Mouse (Mus musculus) embryonic facial prominence, embryonic 11.5 days (tissue): Measurements from ENCODE around the gene Pde5a. TPM values are rescaled to one million over a fixed set of nuclear protein-coding genes. Genes with fewer than 3 reads are reported as not detected.

Source experiments
- ATAC-seq: fragments of 200-750 bp; cut with Nextera tagmentation; replicated peaks from 2 replicates; pipeline ENCODE4 v1.8.0; 2017; ENCODE audit warnings: low read depth; ENCODE audit not compliant: insufficient number of reproducible peaks, low FRiP score, low TSS enrichment
- DNase-seq: peaks from one replicate; pipeline ENCODE4 v3.0.0-alpha.2; 2015; ENCODE audit warnings: low spot score
- H3K27ac ChIP-seq: fragments of 300-500 bp; sonication (generic); replicated peaks from 2 replicates; pipeline ENCODE4 v1.5.1; 2014; ENCODE audit warnings: mild to moderate bottlenecking, low read depth, low read length, control low read depth
- H3K27me3 ChIP-seq: fragments of 300-500 bp; sonication (generic); 2 replicates; pipeline ENCODE4 v1.6.1; 2014; ENCODE audit warnings: mild to moderate bottlenecking, low read length, moderate library complexity, mixed read lengths; ENCODE audit not compliant: control insufficient read depth, insufficient read depth
- H3K36me3 ChIP-seq: fragments of 300-500 bp; sonication (generic); replicated peaks from 2 replicates; pipeline ENCODE4 v1.6.1; 2014; ENCODE audit warnings: low read depth, mild to moderate bottlenecking, low read length, moderate library complexity, mixed read lengths; ENCODE audit not compliant: control insufficient read depth, insufficient read depth
- H3K4me1 ChIP-seq: fragments of 300-500 bp; sonication (generic); 2 replicates; pipeline ENCODE4 v1.6.1; 2014; ENCODE audit warnings: low read length, mixed read lengths; ENCODE audit not compliant: control insufficient read depth, insufficient read depth
- H3K4me2 ChIP-seq: fragments of 300-500 bp; sonication (generic); 2 replicates; pipeline ENCODE4 v1.6.1; 2014; ENCODE audit warnings: low read depth, mild to moderate bottlenecking, control low read depth, low read length, moderate library complexity
- H3K4me3 ChIP-seq: fragments of 300-500 bp; sonication (generic); 2 replicates; pipeline ENCODE4 v1.5.1; 2014; ENCODE audit warnings: low read depth, low read length, control low read depth
- H3K9ac ChIP-seq: fragments of 300-500 bp; sonication (generic); replicated peaks from 2 replicates; pipeline ENCODE4 v1.6.1; 2014; ENCODE audit warnings: mild to moderate bottlenecking, control low read depth, low read length
- H3K9me3 ChIP-seq: fragments of 300-500 bp; sonication (generic); replicated peaks from 2 replicates; pipeline ENCODE4 v1.6.1; 2016; ENCODE audit warnings: mild to moderate bottlenecking, low read length, inconsistent platforms, mixed read lengths; ENCODE audit not compliant: control insufficient read depth
- WGBS: fragments of 180-500 bp; shearing (Covaris S2); extraction: QIAGEN DNeasy Blood & Tissue Kit; methylation state at CpG from one replicate; pipeline ENCODE4 v1.1.7; 2014; 5-methylcytosine and 5-hydroxymethylcytosine counted together
- polyA plus RNA-seq: library from polyadenylated mRNA; unstranded; fragments of >200 nt; fragmentation: Nextera tagmentation; extraction: Ambion mirVana; gene quantifications from 2 replicates; pipeline ENCODE4 v1.2.1, GENCODE M21; 2014

Pde5a gene
- polyA plus RNA-seq, 1 experiment from 2014 or later = 4.6 TPM

- Histone ChIP-seq H3K36me3 (no peaks in the 10 kb centered on the region), H3K4me1 (no peaks in the 10 kb centered on the region), H3K4me2 (no peak overlapping the region), H3K4me3 (no peak overlapping the region), H3K27me3 (no peaks in the 10 kb centered on the region), H3K9me3 (no peaks in the 10 kb centered on the region), H3K9ac (no peak overlapping the region), H3K27ac (no peak overlapping the region)
- WGBS = 75% methylated on average over 8 of the region's 8 CpGs
- ATAC-seq = no peak
- no peak for DNase-seq
Measured at GRCm38 (mm10) chr3:122835097-122835850, 106.5 kb downstream of the Pde5a start.

- Histone ChIP-seq H3K27me3 (no peaks in the 10 kb centered on the region), H3K4me2 (no peak overlapping the region), H3K4me3 (no peak overlapping the region), H3K27ac (no peak overlapping the region), H3K9ac (no peak overlapping the region), H3K4me1 (no peaks in the 10 kb centered on the region), H3K36me3 (no peaks in the 10 kb centered on the region), H3K9me3 (no peaks in the 10 kb centered on the region)
- DNase-seq (no peak), ATAC-seq (no peak)
- WGBS = 61% methylated on average over 2 of the region's 2 CpGs
Measured at GRCm38 (mm10) chr3:122837639-122838038, 108.9 kb downstream of the Pde5a start.

GRCm38 (mm10) chr3:122848410-122849034, 119.8 kb downstream of the Pde5a start:
- no peak overlapping the region for H3K4me2 ChIP-seq
- DNase-seq = no peak
- WGBS = 80% methylated on average over 5 of the region's 5 CpGs
- no peaks in the 10 kb centered on the region for H3K4me1 ChIP-seq
- no peak for ATAC-seq
- no peak overlapping the region for H3K4me3 ChIP-seq
- H3K9me3 ChIP-seq = no peaks in the 10 kb centered on the region
- H3K9ac ChIP-seq = no peak overlapping the region
- no peaks in the 10 kb centered on the region for H3K27me3 ChIP-seq
- H3K27ac ChIP-seq = no peak overlapping the region
- no peaks in the 10 kb centered on the region for H3K36me3 ChIP-seq

GRCm38 (mm10) chr3:122855149-122855548, 126.4 kb downstream of the Pde5a start:
- H3K27me3 ChIP-seq = no peaks in the 10 kb centered on the region
- ATAC-seq = no peak
- 52% methylated on average over 11 of the region's 11 CpGs for WGBS

GRCm38 (mm10) chr3:122859829-122860228, 131.1 kb downstream of the Pde5a start:
- Histone ChIP-seq H3K4me3 (no peak overlapping the region), H3K4me1 (no peaks in the 10 kb centered on the region), H3K27ac (no peak overlapping the region), H3K9me3 (no peaks in the 10 kb centered on the region), H3K9ac (no peak overlapping the region), H3K4me2 (no peak overlapping the region), H3K36me3 (no peaks in the 10 kb centered on the region), H3K27me3 (no peaks in the 10 kb centered on the region)
- no peak for DNase-seq
- no peak for ATAC-seq
- 83% methylated on average over 2 of the region's 2 CpGs for WGBS

More at GRCm38 (mm10) chr3:122855149-122855548, 126.4 kb downstream of the Pde5a start:
- DNase-seq = no peak
- no peak overlapping the region for H3K4me3 ChIP-seq
- no peak overlapping the region for H3K27ac ChIP-seq
- H3K9me3 ChIP-seq = no peaks in the 10 kb centered on the region
- no peaks in the 10 kb centered on the region for H3K36me3 ChIP-seq
- no peak overlapping the region for H3K4me2 ChIP-seq
- H3K9ac ChIP-seq = no peak overlapping the region
- H3K4me1 ChIP-seq = no peaks in the 10 kb centered on the region

GRCm38 (mm10) chr3:122860573-122861498, 132.1 kb downstream of the Pde5a start:
- 84% methylated on average over 12 of the region's 12 CpGs for WGBS
- H3K4me1 ChIP-seq = no peaks in the 10 kb centered on the region
- H3K36me3 ChIP-seq = no peaks in the 10 kb centered on the region
- no peaks in the 10 kb centered on the region for H3K27me3 ChIP-seq
- ATAC-seq (no peak), DNase-seq (no peak)
- no peak overlapping the region for H3K9ac ChIP-seq
- no peak overlapping the region for H3K27ac ChIP-seq
- no peaks in the 10 kb centered on the region for H3K9me3 ChIP-seq
- H3K4me2 ChIP-seq = no peak overlapping the region
- no peak overlapping the region for H3K4me3 ChIP-seq

GRCm38 (mm10) chr3:122865092-122865491, 136.3 kb downstream of the Pde5a start:
- no peak overlapping the region for H3K4me3 ChIP-seq
- no peaks in the 10 kb centered on the region for H3K9me3 ChIP-seq
- no peak for ATAC-seq
- no peak overlapping the region for H3K9ac ChIP-seq
- 88% methylated on average over 4 of the region's 4 CpGs for WGBS
- H3K27ac ChIP-seq = no peak overlapping the region
- no peaks in the 10 kb centered on the region for H3K4me1 ChIP-seq
- no peaks in the 10 kb centered on the region for H3K36me3 ChIP-seq
- DNase-seq = no peak
- no peaks in the 10 kb centered on the region for H3K27me3 ChIP-seq
- no peak overlapping the region for H3K4me2 ChIP-seq
